Mouse (Mus musculus): ENCODE results near the gene Nr2e1. TPM values are rescaled to one million over a fixed set of nuclear protein-coding genes. Genes with fewer than 3 reads are reported as not detected.

Gene Nr2e1
- polyA plus RNA-seq, 1 experiment from 2014 or later, result not detected

GRCm38 (mm10) chr10:42514125-42514524 lies 69.3 kb downstream of the Nr2e1 start:
- no peak for DNase-seq
- Histone ChIP-seq H3K4me1 (ENCODE audit: insufficient read depth) (no peaks in the 10 kb centered on the region), H3K27ac (ENCODE audit: low read depth) (no peak overlapping the region), H3K9ac (no peak overlapping the region), H3K9me3 (ENCODE audit: low read depth, low read length) (no peaks in the 10 kb centered on the region), H3K4me2 (no peak overlapping the region), H3K4me3 (ENCODE audit: low read depth, low read length) (no peak overlapping the region), H3K27me3 (ENCODE audit: insufficient read depth, low read length) (no peaks in the 10 kb centered on the region), H3K36me3 (ENCODE audit: insufficient read depth) (peaks cover 8% of the 10 kb centered on the region)
- ATAC-seq (ENCODE audit: insufficient read depth), result no peak
- TF ChIP-seq CTCF (IDR thresholded peaks at IDR 0.05; ENCODE audit: low read depth), result no peak

Other genes starting within 250 kb of the Nr2e1 start
- 7.7 and 8.2 TPM in 2 replicates for gene Afg1l, start 105.1 kb downstream of the Nr2e1 start, polyA plus RNA-seq (2014; fragmentation: Nextera tagmentation; extraction: Ambion mirVana)
- gene Snx3, start 81.6 kb downstream of the Nr2e1 start, polyA plus RNA-seq (2014; fragmentation: Nextera tagmentation; extraction: Ambion mirVana), result 367 and 368 TPM in 2 replicates
- 10.7 and 11.9 TPM in 2 replicates for gene Ostm1, start 190 bp upstream of the Nr2e1 start, polyA plus RNA-seq (2014; fragmentation: Nextera tagmentation; extraction: Ambion mirVana)
- gene Sec63, start 177.9 kb upstream of the Nr2e1 start, polyA plus RNA-seq (2014; fragmentation: Nextera tagmentation; extraction: Ambion mirVana), result 22.7 and 24.7 TPM in 2 replicates

Measured in lung, embryonic 14.5 days (tissue).